Mouse (Mus musculus): ENCODE measurements around the gene Fbxl21.

- TF ChIP-seq ZNF384 (IDR thresholded peaks at IDR 0.05; ENCODE audit: low read depth, low read length) (no peak), HCFC1 (IDR thresholded peaks at IDR 0.05; ENCODE audit: borderline replicate concordance, insufficient read depth, low read length) (no peak)
Measured at GRCm38 (mm10) chr13:56527846-56528245, 5.6 kb downstream of the Fbxl21 start.

Measured in ES-E14 (cell line).